Mouse (Mus musculus) spleen, adult 2 months (tissue): ENCODE measurements around the gene 1190005I06Rik.

ENCODE experiments used
- CTCF ChIP-seq: fragments of 200-500 bp; IDR thresholded peaks from 2 replicates; pipeline ENCODE4 v1.5.1; 2011; ENCODE audit warnings: mild to moderate bottlenecking, inconsistent platforms; ENCODE audit not compliant: insufficient read depth, insufficient read length, insufficient replicate concordance; ENCODE audit errors: extremely low read depth
- POLR2A ChIP-seq: fragments of 200-500 bp; IDR thresholded peaks from 2 replicates; pipeline ENCODE4 v1.6.1; 2011; ENCODE audit warnings: low read depth, low read length, inconsistent platforms

DNA sequence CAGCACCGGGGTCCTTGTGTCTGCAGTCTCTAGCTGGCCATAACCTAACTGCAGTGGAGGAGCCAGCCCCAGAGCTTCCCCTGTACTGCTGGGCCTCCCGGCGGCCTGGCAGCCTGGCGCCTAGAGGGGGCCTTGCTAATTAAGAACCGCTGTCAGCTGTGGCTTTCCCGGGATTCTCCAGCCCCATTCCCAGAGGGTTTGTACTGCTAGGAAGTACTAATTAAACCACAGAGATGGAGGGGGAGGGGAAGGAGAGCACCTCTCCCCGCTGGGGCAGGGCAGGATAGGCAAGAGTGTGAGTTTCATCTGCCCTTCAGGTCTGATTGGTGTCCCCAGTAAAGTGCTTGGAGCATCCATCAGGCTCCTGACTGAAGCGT, 84.1 kb downstream of the 1190005I06Rik start:
- TF ChIP-seq POLR2A (no peak), CTCF (no peak)
